Mouse (Mus musculus): ENCODE results near the gene Sept3.

- TF ChIP-seq TAL1 (IDR thresholded peaks at IDR 0.05; ENCODE audit: low read length) (no peak), GATA1 (IDR thresholded peaks at IDR 0.05; ENCODE audit: low read length) (no peak)
These were observed 18.7 kb upstream of the Sept3 start for GRCm38 (mm10) chr15:82255944-82256383.
